Mouse (Mus musculus): ENCODE measurements at regions not wholly inside any gene's neighbourhood (a gene's known extent, or its start where the extent isn't known, plus 50 kb on each side); places are given as distances from the start of the nearest gene placed in this dataset.

- Histone ChIP-seq H3K4me3 (replicated peaks in 1 of 3; ENCODE audit: low read depth in 2 of 3, low read length in 2 of 3, poor library complexity in 1 of 3) (no peak overlapping the region), H3K4me1 (ENCODE audit: control insufficient read depth in 1 of 2, insufficient read depth in 2 of 2) (no peaks in the 10 kb centered on the region), H3K9ac (ENCODE audit: insufficient read depth, low read depth) (no peak overlapping the region), H3K4me2 (ENCODE audit: insufficient read depth, low read depth, poor library complexity, severe bottlenecking) (no peak overlapping the region), H3K36me3 (replicated peaks in 1 of 2; ENCODE audit: control insufficient read depth in 1 of 2, insufficient read depth in 1 of 2, low read length in 1 of 2) (no peaks in the 10 kb centered on the region), H3K79me2 (replicated peaks; ENCODE audit: control insufficient read depth, extremely low read depth, insufficient read depth, poor library complexity, severe bottlenecking) (no peaks in the 10 kb centered on the region), H3K27me3 (replicated peaks) (no peaks in the 10 kb centered on the region), H3K9me3 (replicated peaks; ENCODE audit: low read length) (no peaks in the 10 kb centered on the region), H3K27ac (ENCODE audit: insufficient read depth, low read depth) (no peak overlapping the region)
- DNase-seq (ENCODE audit: extremely low read depth), result no peak
- TF ChIP-seq CTCF (conservative IDR thresholded peaks at IDR 0.05 in 1 of 2, IDR thresholded peaks at IDR 0.05 in 1 of 2; ENCODE audit: low read depth in 2 of 2, low read length in 2 of 2), result no peak
- TF ChIP-seq ELF1 (IDR thresholded peaks at IDR 0.05; ENCODE audit: low read depth, low read length), result no peak
- no peak for TF ChIP-seq IRF4 (IDR thresholded peaks at IDR 0.05; ENCODE audit: low read depth, low read length)
- no peak for TF ChIP-seq BHLHE40 (IDR thresholded peaks at IDR 0.05; ENCODE audit: low read depth, low read length)
- TF ChIP-seq MAZ (IDR thresholded peaks at IDR 0.05; ENCODE audit: low read depth, low read length), result no peak
- TF ChIP-seq RCOR1 (conservative IDR thresholded peaks at IDR 0.05; ENCODE audit: low read depth, low read length), result no peak
- no peak for TF ChIP-seq USF1 (IDR thresholded peaks at IDR 0.05; ENCODE audit: low read depth, low read length)
- TF ChIP-seq ZC3H11A (IDR thresholded peaks at IDR 0.05; ENCODE audit: low read depth, low read length), result no peak
- TF ChIP-seq ETS1 (conservative IDR thresholded peaks at IDR 0.05; ENCODE audit: low read depth, low read length), result no peak
- TF ChIP-seq MEF2A (IDR thresholded peaks at IDR 0.05; ENCODE audit: borderline replicate concordance, low read depth, low read length), result no peak
- dilution Hi-C loops (cut with MboI; ENCODE audit: extremely low pct_ligation_motif_present, extremely low pct_unique_long_range_greater_than_20kb, low sequenced_read_pairs) (no loop called here), in situ Hi-C loops (cut with MboI; ENCODE audit: low pct_ligation_motif_present, low pct_unique_long_range_greater_than_20kb, low sequenced_read_pairs) (no loop called here)
These were observed 577.0 kb downstream of the Smarca1 start for GRCm38 (mm10) chrX:47315810-47316209.

GRCm38 (mm10) chrX:47307140-47307539 lies 585.6 kb downstream of the Smarca1 start:
- Histone ChIP-seq H3K79me2 (replicated peaks; ENCODE audit: control insufficient read depth, extremely low read depth, insufficient read depth, poor library complexity, severe bottlenecking) (no peaks in the 10 kb centered on the region), H3K9ac (ENCODE audit: insufficient read depth, low read depth) (no peak overlapping the region), H3K9me3 (replicated peaks; ENCODE audit: low read length) (no peaks in the 10 kb centered on the region), H3K4me3 (replicated peaks in 1 of 3; ENCODE audit: low read depth in 2 of 3, low read length in 2 of 3, poor library complexity in 1 of 3) (no peak overlapping the region), H3K27me3 (replicated peaks) (no peaks in the 10 kb centered on the region), H3K27ac (ENCODE audit: insufficient read depth, low read depth) (no peak overlapping the region), H3K4me2 (ENCODE audit: insufficient read depth, low read depth, poor library complexity, severe bottlenecking) (no peak overlapping the region), H3K36me3 (replicated peaks in 1 of 2; ENCODE audit: control insufficient read depth in 1 of 2, insufficient read depth in 1 of 2, low read length in 1 of 2) (no peaks in the 10 kb centered on the region), H3K4me1 (ENCODE audit: control insufficient read depth in 1 of 2, insufficient read depth in 2 of 2) (no peaks in the 10 kb centered on the region)
- dilution Hi-C loops (cut with MboI; ENCODE audit: extremely low pct_ligation_motif_present, extremely low pct_unique_long_range_greater_than_20kb, low sequenced_read_pairs), result no loop called here
- no peak for DNase-seq (ENCODE audit: extremely low read depth)
- in situ Hi-C loops (cut with MboI; ENCODE audit: low pct_ligation_motif_present, low pct_unique_long_range_greater_than_20kb, low sequenced_read_pairs), result no loop called here
- no peak for TF ChIP-seq TBP (conservative IDR thresholded peaks at IDR 0.05; ENCODE audit: low read depth, low read length)
- TF ChIP-seq CTCF (conservative IDR thresholded peaks at IDR 0.05 in 1 of 2, IDR thresholded peaks at IDR 0.05 in 1 of 2; ENCODE audit: low read depth in 2 of 2, low read length in 2 of 2), result no peak

GRCm38 (mm10) chrX:47303547-47303946 lies 589.2 kb downstream of the Smarca1 start:
- H3K9ac ChIP-seq (ENCODE audit: insufficient read depth, low read depth), result no peak overlapping the region
- H3K4me2 ChIP-seq (ENCODE audit: insufficient read depth, low read depth, poor library complexity, severe bottlenecking), result no peak overlapping the region
- H3K27ac ChIP-seq (ENCODE audit: insufficient read depth, low read depth), result no peak overlapping the region
- in situ Hi-C loops (cut with MboI; ENCODE audit: low pct_ligation_motif_present, low pct_unique_long_range_greater_than_20kb, low sequenced_read_pairs) (no loop called here), dilution Hi-C loops (cut with MboI; ENCODE audit: extremely low pct_ligation_motif_present, extremely low pct_unique_long_range_greater_than_20kb, low sequenced_read_pairs) (no loop called here)
- no peak for DNase-seq (ENCODE audit: extremely low read depth)
- no peaks in the 10 kb centered on the region for H3K4me1 ChIP-seq (ENCODE audit: control insufficient read depth in 1 of 2, insufficient read depth in 2 of 2)
- H3K79me2 ChIP-seq (replicated peaks; ENCODE audit: control insufficient read depth, extremely low read depth, insufficient read depth, poor library complexity, severe bottlenecking), result no peaks in the 10 kb centered on the region
- no peaks in the 10 kb centered on the region for H3K36me3 ChIP-seq (replicated peaks in 1 of 2; ENCODE audit: control insufficient read depth in 1 of 2, insufficient read depth in 1 of 2, low read length in 1 of 2)
- no peak overlapping the region for H3K4me3 ChIP-seq (replicated peaks in 1 of 3; ENCODE audit: low read depth in 2 of 3, low read length in 2 of 3, poor library complexity in 1 of 3)
- TF ChIP-seq MAZ (IDR thresholded peaks at IDR 0.05; ENCODE audit: low read depth, low read length) (no peak), POLR2AphosphoS2 (IDR thresholded peaks at IDR 0.05; ENCODE audit: low read depth, low read length) (no peak), ZMIZ1 (IDR thresholded peaks at IDR 0.05; ENCODE audit: low read depth, low read length) (no peak), TBP (conservative IDR thresholded peaks at IDR 0.05; ENCODE audit: low read depth, low read length) (no peak), ZC3H11A (IDR thresholded peaks at IDR 0.05; ENCODE audit: low read depth, low read length) (no peak)
- no peaks in the 10 kb centered on the region for H3K27me3 ChIP-seq (replicated peaks)
- no peaks in the 10 kb centered on the region for H3K9me3 ChIP-seq (replicated peaks; ENCODE audit: low read length)
